Mouse (Mus musculus) erythroblast, adult 5-6 weeks (primary cell): ENCODE data around the gene Braf. TPM values are rescaled to one million over a fixed set of nuclear protein-coding genes. Genes with fewer than 3 reads are reported as not detected.

Source experiments
- ATAC-seq: replicated peaks from 2 replicates; pipeline ENCODE4 v1.8.0; 2016; ENCODE audit warnings: moderate number of reproducible peaks, mild to moderate bottlenecking, moderate TSS enrichment, inconsistent platforms; ENCODE audit not compliant: poor library complexity, low FRiP score, severe bottlenecking
- total RNA-seq, 2 experiments: library from RNA; stranded (forward) in 1 of 2; stranded (reverse) in 1 of 2; fragments of 150-400 nt in 1 of 2; fragments of 200-764, 138-1000 nt in 1 of 2; gene quantifications; 2 replicates each; pipeline versions ENCODE4 v1.2.3 to v1.2.4; 2015 to 2017; ENCODE audit warnings: low replicate concordance in 2 of 2

The Braf gene
- total RNA-seq, 2 experiments from 2014 or later = 7.8 to 25.9 TPM

DNA sequence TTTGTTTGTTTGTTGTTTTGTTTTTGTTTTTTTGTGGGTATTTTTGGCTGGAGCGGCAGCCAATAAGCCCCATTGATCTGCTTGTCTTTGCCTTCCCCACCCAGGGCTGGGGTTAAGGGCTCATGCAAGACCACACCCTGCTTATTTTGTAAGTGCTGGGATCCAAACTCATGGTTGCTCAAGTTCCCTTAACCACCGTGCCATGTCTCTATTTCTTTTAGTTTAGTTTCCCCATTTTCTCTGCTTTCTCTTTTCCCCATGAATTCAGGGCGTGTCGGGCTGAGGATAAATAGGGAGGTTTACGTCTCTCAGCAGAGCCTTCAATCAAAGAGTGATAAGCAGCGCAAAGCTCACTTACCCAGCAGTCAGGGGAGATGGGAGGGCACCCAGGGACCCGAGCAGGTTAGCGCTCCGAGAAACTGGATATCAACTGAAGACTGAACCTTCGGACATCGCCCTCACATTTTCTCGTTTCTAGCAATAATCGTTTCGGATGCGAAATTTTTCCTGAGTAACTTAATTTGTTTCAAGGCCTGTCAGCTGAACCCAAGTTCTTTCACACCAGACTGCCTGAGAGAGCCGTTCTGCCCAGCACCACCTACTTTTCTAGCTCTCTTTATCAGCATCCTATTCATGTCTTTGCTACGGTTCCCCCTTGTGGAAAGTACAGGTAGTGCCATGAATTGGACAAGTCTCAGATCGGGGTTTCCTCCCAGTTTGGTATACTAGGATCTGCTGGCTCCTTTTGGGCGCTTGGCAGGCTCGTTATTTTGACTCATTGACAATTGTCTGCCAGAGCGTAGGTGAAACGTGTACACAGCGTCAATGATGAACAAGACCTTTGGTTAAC, 162.9 kb downstream of the Braf start:
- ATAC-seq = peak; percentile 88

DNA sequence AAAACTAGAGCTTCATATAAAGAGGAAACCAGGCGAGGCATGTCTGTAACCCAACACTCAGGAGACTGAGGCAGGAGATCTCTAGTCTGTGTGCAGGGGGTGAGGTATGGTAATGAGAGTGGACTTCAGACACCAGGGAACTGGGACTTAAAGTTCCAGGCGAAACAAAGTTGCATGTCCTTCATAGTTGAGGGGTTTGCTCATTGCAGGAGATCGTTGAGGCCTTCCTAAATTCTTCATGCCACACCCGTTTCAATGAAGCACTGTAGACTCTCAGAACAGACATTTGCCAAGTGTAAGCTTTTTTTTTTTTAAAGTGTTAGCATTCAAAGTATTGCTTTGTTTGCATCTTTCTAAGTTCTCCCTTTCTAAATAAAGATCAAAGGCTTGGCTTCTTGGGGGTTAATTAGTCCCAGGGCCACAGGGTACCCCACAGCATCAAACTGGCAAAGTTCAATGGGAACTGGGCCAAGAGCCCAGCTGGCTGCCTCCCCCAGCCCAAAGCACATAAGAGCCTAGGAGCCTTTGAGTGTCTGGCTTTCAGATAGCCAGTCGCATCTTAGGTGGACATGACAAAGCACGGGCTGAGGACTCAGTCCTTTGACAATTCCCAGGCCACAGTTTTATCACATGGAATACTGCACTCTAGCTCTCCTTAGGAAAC, 165.9 kb downstream of the Braf start:
- no peak for ATAC-seq

DNA sequence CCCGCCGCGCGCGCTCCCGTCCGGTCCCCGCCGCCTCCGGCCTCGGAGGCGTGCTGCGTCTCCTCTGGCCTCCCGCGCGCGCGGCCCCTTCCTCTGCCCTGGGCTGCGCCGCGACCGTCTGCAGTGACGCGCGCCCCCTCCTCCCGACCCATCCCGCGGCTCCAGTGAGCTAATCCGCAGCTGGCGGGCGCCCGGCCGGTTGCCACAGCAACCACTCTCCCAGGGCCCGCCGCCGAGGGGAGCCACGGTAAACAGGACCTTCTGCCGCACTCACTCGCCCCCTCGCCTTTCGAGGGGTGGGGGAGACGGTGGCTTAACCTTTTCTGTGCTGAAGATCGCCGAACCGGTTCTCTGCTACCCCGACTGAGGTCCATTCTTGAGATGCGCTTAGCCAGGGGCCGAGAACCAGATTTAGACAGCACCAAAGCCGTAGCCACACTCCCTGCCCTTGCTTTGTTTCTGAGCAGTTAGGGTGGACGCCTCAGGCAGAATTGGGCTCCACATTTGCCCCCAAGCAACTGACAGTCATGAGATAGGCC, 167.5 kb downstream of the Braf start, which contains the start of gene Dennd2a:
Gene Dennd2a, minus strand, starts transcription at position 145 of the 539 bp plus-strand sequence.
- ATAC-seq = no peak

DNA sequence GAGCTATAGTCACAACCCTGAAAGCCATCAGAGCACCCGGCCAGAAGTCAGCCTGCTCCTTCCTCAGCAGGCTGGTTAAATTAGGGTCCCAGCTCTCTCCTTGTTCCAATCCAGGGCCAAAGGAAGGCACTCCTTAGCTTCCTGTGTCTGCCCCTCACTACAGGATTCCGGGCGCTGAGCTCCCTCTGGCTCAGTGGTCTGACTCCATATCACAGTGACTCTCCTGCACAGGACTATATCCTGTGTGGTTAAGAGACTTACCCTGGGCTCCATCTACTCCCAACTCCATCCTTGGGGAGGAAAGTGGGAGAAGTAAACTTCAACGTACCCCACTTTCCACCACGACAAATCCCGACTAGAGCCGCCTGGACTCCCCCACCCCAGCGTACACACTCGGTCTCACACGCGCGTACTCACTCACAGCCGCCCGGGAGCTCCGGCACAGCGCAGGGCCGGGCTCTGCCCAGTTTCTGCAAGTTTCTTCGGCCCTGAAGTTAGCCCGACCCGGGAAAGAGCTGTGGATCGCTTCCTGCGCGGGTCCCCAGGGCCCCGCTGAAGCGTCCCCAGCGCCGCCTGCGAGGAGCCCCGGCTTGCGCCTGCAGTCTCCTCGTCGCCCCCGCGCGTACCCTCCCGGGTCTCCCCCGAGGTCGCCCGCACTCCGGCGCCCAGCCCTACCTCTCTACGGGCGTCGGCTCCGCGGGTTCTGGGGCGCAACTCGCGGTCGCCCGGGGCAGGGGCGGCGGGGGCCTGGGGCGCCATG, 168.2 kb downstream of the Braf start:
- no peak for ATAC-seq

DNA sequence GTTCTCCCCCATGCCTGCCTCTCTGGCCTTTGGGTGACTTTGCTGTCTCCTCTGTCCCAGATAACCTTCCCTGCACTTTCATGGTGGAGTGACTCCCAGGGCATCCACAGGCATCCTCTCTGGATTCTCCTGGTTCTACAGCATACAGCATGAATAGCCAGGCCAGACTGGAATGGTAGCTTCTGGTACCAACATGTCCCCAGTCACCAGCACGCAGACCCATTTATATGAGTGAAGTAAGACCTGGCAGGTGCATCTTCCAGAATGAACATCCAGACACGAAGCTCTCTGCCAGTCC, 169.7 kb downstream of the Braf start:
- ATAC-seq = no peak

DNA sequence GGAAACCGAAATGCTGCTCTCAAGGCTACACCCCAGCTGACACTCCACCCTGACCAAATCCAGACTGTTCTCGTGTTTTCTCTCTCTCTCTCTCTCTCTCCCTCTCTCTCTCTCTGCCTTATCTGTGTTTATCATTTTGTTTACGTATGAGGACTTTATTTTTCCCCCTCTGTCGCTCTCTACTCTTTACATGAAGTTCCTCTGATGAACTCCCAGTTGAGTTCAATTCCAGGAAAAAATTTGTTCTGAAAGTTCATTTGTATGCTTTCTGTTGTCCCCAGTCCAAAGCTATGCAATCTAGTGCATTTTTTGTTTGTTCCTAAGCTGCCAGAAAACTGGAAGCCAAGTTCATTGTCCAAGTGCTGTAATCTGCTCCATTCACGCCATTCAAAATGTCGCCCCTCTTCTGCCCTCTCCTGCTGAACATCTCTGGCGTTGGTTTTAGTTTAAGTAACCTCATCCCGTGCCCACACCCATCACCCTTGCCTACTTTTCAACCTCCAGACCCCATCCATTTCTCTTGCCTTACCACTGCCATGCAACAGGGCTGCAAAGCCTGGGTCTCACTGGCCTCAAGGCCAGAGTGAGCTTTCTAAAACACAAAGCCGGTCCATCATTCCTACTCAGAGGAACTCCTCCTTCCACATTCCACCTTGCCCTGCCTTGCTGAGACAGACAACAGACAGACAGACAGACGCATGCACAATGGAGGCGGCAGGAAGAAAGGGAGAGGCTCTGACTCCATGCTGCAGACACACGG, 170.2 kb downstream of the Braf start:
- no peak for ATAC-seq

Other genes with a start within 250 kb of the Braf start
- 1.3 TPM in 1 of 2 replicates, not detected in the other for gene Dennd2a, start 167.6 kb downstream of the Braf start, total RNA-seq (2015; ENCODE audit: low replicate concordance)
- gene Dennd2a, start 167.6 kb downstream of the Braf start, total RNA-seq (2017; ENCODE audit: low replicate concordance) = 0.43 and 0.70 TPM in 2 replicates
- gene Adck2, start 151.6 kb downstream of the Braf start, total RNA-seq (2015; ENCODE audit: low replicate concordance) = 0.38 and 4.4 TPM in 2 replicates
- gene Adck2, start 151.6 kb downstream of the Braf start, total RNA-seq (2017; ENCODE audit: low replicate concordance) = 0.56 and 5.9 TPM in 2 replicates
- gene Gm42420, start 139.7 kb downstream of the Braf start, total RNA-seq (2015; ENCODE audit: low replicate concordance) = 5.2 and 6.7 TPM in 2 replicates
- 2.1 TPM in 1 of 2 replicates, not detected in the other for gene Gm42420, start 139.7 kb downstream of the Braf start, total RNA-seq (2017; ENCODE audit: low replicate concordance)
- 5.8 and 46.6 TPM in 2 replicates for gene Ndufb2, start 132.9 kb downstream of the Braf start, total RNA-seq (2015; ENCODE audit: low replicate concordance)
- 28.5 and 34.0 TPM in 2 replicates for gene Ndufb2, start 132.9 kb downstream of the Braf start, total RNA-seq (2017; ENCODE audit: low replicate concordance)
- 19.4 and 30.2 TPM in 2 replicates for gene Mrps33, start 85.5 kb upstream of the Braf start, total RNA-seq (2015; ENCODE audit: low replicate concordance)
- gene Mrps33, start 85.5 kb upstream of the Braf start, total RNA-seq (2017; ENCODE audit: low replicate concordance) = 7.8 and 18.7 TPM in 2 replicates
- not detected in 2 replicates for gene Tmem178b, start 147.8 kb upstream of the Braf start, total RNA-seq (2015; ENCODE audit: low replicate concordance)
- not detected in 2 replicates for gene Tmem178b, start 147.8 kb upstream of the Braf start, total RNA-seq (2017; ENCODE audit: low replicate concordance)